Mouse (Mus musculus) kidney, embryonic 15.5 days (tissue): ENCODE measurements at regions not wholly inside any gene's neighbourhood (a gene's known extent, or its start where the extent isn't known, plus 50 kb on each side); places are given as distances from the start of the nearest gene placed in this dataset. TPM values are rescaled to one million over a fixed set of nuclear protein-coding genes. Genes with fewer than 3 reads are reported as not detected.

ENCODE experiments used
- ATAC-seq: fragments of 200-750 bp; cut with Nextera tagmentation; replicated peaks from 2 replicates; pipeline ENCODE4 v1.8.0; 2017; ENCODE audit warnings: moderate TSS enrichment; ENCODE audit not compliant: low FRiP score
- H3K27ac ChIP-seq: fragments of 300-500 bp; sonication (generic); 2 replicates; pipeline ENCODE4 v1.5.1; 2015; ENCODE audit warnings: mild to moderate bottlenecking, inconsistent platforms
- H3K27me3 ChIP-seq: fragments of 300-500 bp; sonication (generic); 2 replicates; pipeline ENCODE4 v1.6.1; 2015; ENCODE audit warnings: inconsistent platforms
- H3K36me3 ChIP-seq: fragments of 300-500 bp; sonication (generic); 2 replicates; pipeline ENCODE4 v1.6.1; 2015; ENCODE audit warnings: inconsistent platforms
- H3K4me1 ChIP-seq: fragments of 300-500 bp; sonication (generic); 2 replicates; pipeline ENCODE4 v1.6.1; 2015; ENCODE audit warnings: inconsistent platforms
- H3K4me2 ChIP-seq: fragments of 300-500 bp; sonication (generic); 2 replicates; pipeline ENCODE4 v1.6.1; 2015; ENCODE audit warnings: moderate library complexity, mild to moderate bottlenecking, inconsistent platforms
- H3K4me3 ChIP-seq: fragments of 300-500 bp; sonication (generic); replicated peaks from 2 replicates; pipeline ENCODE4 v1.5.1; 2015; ENCODE audit warnings: mild to moderate bottlenecking, inconsistent platforms
- H3K9ac ChIP-seq: fragments of 300-500 bp; sonication (generic); 2 replicates; pipeline ENCODE4 v1.6.1; 2015; ENCODE audit warnings: mild to moderate bottlenecking, inconsistent platforms
- H3K9me3 ChIP-seq: fragments of 300-500 bp; sonication (generic); replicated peaks from 2 replicates; pipeline ENCODE4 v1.6.1; 2016; ENCODE audit warnings: inconsistent platforms
- WGBS: fragments of 180-500 bp; shearing (Covaris S2); methylation state at CpG from one replicate; pipeline ENCODE4 v1.1.7; 2015; ENCODE audit warnings: mixed read lengths; 5-methylcytosine and 5-hydroxymethylcytosine counted together
- microRNA-seq: library from miRNA; unstranded; fragments of <30 nt; microRNA quantifications from one replicate; pipeline ENCODE4, GENCODE M21; 2016

GRCm38 (mm10) chr3:137801402-137802020 lies 62.8 kb upstream of the H2afz start:
- H3K4me2 ChIP-seq = no peak overlapping the region
- no peaks in the 10 kb centered on the region for H3K27me3 ChIP-seq
- no peak overlapping the region for H3K9ac ChIP-seq
- H3K9me3 ChIP-seq = no peaks in the 10 kb centered on the region
- peak; percentile 71 for ATAC-seq
- WGBS = 37% methylated on average over 6 of the region's 6 CpGs
- H3K4me3 ChIP-seq = no peak overlapping the region
- peaks cover 9% of the 10 kb centered on the region; the same call in 1 of the 2 replicates for H3K4me1 ChIP-seq
- H3K36me3 ChIP-seq = no peaks in the 10 kb centered on the region
- H3K27ac ChIP-seq = no peak overlapping the region

- WGBS = 28% methylated on average over 1 of the region's 1 CpGs
- peak; percentile 60 for ATAC-seq
- Histone ChIP-seq H3K9me3 (no peaks in the 10 kb centered on the region), H3K36me3 (no peaks in the 10 kb centered on the region), H3K27ac (peak overlapping the region; percentile 32), H3K4me3 (no peak overlapping the region), H3K9ac (no peak overlapping the region), H3K4me2 (no peak overlapping the region), H3K4me1 (peaks cover 14% of the 10 kb centered on the region), H3K27me3 (no peaks in the 10 kb centered on the region)
These were observed 56.9 kb upstream of the H2afz start for GRCm38 (mm10) chr3:137807423-137807822.

- Histone ChIP-seq H3K4me3 (no peak overlapping the region), H3K9ac (no peak overlapping the region), H3K9me3 (no peaks in the 10 kb centered on the region), H3K27me3 (no peaks in the 10 kb centered on the region), H3K4me2 (no peak overlapping the region), H3K27ac (peak overlapping the region; percentile 32; the same call in 1 of the 2 replicates), H3K4me1 (peaks cover 14% of the 10 kb centered on the region), H3K36me3 (no peaks in the 10 kb centered on the region)
- peak; percentile 66 for ATAC-seq
- 25% methylated on average over 5 of the region's 5 CpGs for WGBS
These were observed 56.2 kb upstream of the H2afz start for GRCm38 (mm10) chr3:137807913-137808684.

GRCm38 (mm10) chr3:137810123-137810522 lies 54.2 kb upstream of the H2afz start:
- Histone ChIP-seq H3K27ac (no peak overlapping the region), H3K9me3 (no peaks in the 10 kb centered on the region), H3K4me3 (no peak overlapping the region), H3K4me2 (no peak overlapping the region), H3K36me3 (no peaks in the 10 kb centered on the region), H3K9ac (no peak overlapping the region), H3K27me3 (no peaks in the 10 kb centered on the region), H3K4me1 (peaks cover 14% of the 10 kb centered on the region)
- WGBS = 83% methylated on average over 3 of the region's 3 CpGs
- ATAC-seq = no peak

Small RNA genes lying in the stretch of these regions (microRNA-seq; reads per million reads assigned to microRNA genes)
- gene Mir6380 = not detected
